Mouse (Mus musculus): ENCODE data around the gene Rps19bp1.

GRCm38 (mm10) chr15:80225796-80226195 is 38.3 kb downstream of the Rps19bp1 start:
- no peak for TF ChIP-seq CTCF (IDR thresholded peaks at IDR 0.05; ENCODE audit: insufficient read depth, low read depth, low read length)
- no peak for TF ChIP-seq POLR2A (IDR thresholded peaks at IDR 0.05; ENCODE audit: insufficient read depth, low read depth, low read length)
